Mouse (Mus musculus): ENCODE results near the gene Gcnt4. TPM values are rescaled to one million over a fixed set of nuclear protein-coding genes. Genes with fewer than 3 reads are reported as not detected.

Gcnt4 gene
- polyA plus RNA-seq, 1 experiment from 2014 or later: 0.45 TPM

- Histone ChIP-seq H3K36me3 (ENCODE audit: control insufficient read depth, insufficient read depth, low read length) (no peaks in the 10 kb centered on the region), H3K27ac (ENCODE audit: low read depth) (no peak overlapping the region), H3K4me3 (ENCODE audit: low read depth, low read length) (no peak overlapping the region), H3K4me2 (ENCODE audit: low read length) (no peak overlapping the region), H3K4me1 (replicated peaks; ENCODE audit: control insufficient read depth, insufficient read depth, low read length) (no peaks in the 10 kb centered on the region), H3K27me3 (replicated peaks; ENCODE audit: control insufficient read depth, insufficient read depth, low read length) (no peaks in the 10 kb centered on the region), H3K9ac (ENCODE audit: low read length) (no peak overlapping the region), H3K9me3 (ENCODE audit: control insufficient read depth, low read length) (no peaks in the 10 kb centered on the region)
- DNase-seq (ENCODE audit: low spot score) (peak; percentile 46), ATAC-seq (replicated peaks; ENCODE audit: low FRiP score, low TSS enrichment, low read depth) (no peak)
- 49% methylated on average over 8 of the region's 8 CpGs for WGBS
Measured at GRCm38 (mm10) chr13:96993291-96993989, 69.0 kb downstream of the Gcnt4 start.

DNA sequence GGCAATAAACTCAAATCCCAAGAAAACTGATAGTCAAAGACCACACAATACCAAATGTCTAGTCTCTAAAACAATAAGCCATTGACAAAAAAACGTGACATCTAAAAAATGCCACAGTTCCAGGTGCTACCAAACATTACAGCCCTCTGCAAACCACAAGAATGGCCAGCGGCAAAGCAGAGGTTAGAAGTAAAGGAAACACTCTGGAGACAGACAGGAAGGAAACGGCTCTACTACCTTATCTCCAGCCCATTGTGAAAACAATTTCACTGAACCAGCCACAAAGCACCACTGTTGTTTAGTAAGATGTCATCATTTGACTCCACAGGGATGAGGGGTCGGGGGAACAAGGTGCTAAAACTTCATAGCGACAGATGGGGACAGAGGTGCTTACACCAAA is 70.8 kb downstream of the Gcnt4 start:
- Histone ChIP-seq H3K4me3 (ENCODE audit: low read depth, low read length) (no peak overlapping the region), H3K4me2 (ENCODE audit: low read length) (no peak overlapping the region), H3K9me3 (ENCODE audit: control insufficient read depth, low read length) (no peaks in the 10 kb centered on the region), H3K9ac (ENCODE audit: low read length) (no peak overlapping the region), H3K27ac (ENCODE audit: low read depth) (no peak overlapping the region), H3K4me1 (replicated peaks; ENCODE audit: control insufficient read depth, insufficient read depth, low read length) (no peaks in the 10 kb centered on the region), H3K27me3 (replicated peaks; ENCODE audit: control insufficient read depth, insufficient read depth, low read length) (no peaks in the 10 kb centered on the region), H3K36me3 (ENCODE audit: control insufficient read depth, insufficient read depth, low read length) (no peaks in the 10 kb centered on the region)
- DNase-seq (ENCODE audit: low spot score) (peak; percentile 16), ATAC-seq (replicated peaks; ENCODE audit: low FRiP score, low TSS enrichment, low read depth) (no peak)
- 58% methylated on average over 5 of the region's 5 CpGs for WGBS

DNA sequence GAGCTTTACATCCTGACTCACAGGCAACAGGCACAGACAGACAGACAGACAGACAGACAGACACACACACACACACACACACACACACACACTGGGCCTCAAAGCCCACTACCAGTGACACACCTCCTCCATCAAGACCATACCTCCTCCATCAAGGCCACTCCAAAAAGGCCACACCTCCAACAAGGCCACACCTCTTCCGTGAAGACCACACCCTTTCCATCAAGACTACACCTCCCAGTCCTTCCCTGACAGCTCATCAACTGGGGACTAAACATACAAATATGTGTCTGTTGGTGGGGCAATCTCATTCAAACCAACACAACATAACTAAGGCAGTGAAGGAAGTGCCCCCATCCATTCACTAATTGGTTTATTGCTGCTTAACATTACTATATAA is 72.6 kb downstream of the Gcnt4 start:
- Histone ChIP-seq H3K27me3 (replicated peaks; ENCODE audit: control insufficient read depth, insufficient read depth, low read length) (no peaks in the 10 kb centered on the region), H3K4me1 (replicated peaks; ENCODE audit: control insufficient read depth, insufficient read depth, low read length) (no peaks in the 10 kb centered on the region), H3K4me3 (ENCODE audit: low read depth, low read length) (no peak overlapping the region), H3K4me2 (ENCODE audit: low read length) (no peak overlapping the region), H3K36me3 (ENCODE audit: control insufficient read depth, insufficient read depth, low read length) (no peaks in the 10 kb centered on the region), H3K9ac (ENCODE audit: low read length) (no peak overlapping the region), H3K9me3 (ENCODE audit: control insufficient read depth, low read length) (no peaks in the 10 kb centered on the region), H3K27ac (ENCODE audit: low read depth) (no peak overlapping the region)
- ATAC-seq (replicated peaks; ENCODE audit: low FRiP score, low TSS enrichment, low read depth) (no peak), DNase-seq (ENCODE audit: low spot score) (no peak)
- WGBS: 79% methylated on average over 1 of the region's 1 CpGs

Other genes with a start within 250 kb of the Gcnt4 start
- gene Ankrd31, start 176.4 kb upstream of the Gcnt4 start, polyA plus RNA-seq (2014; fragmentation: Nextera tagmentation; extraction: Ambion mirVana): 0.03 TPM in 2 replicates
- gene 1700029F12Rik, start 109.7 kb downstream of the Gcnt4 start, polyA plus RNA-seq (2014; fragmentation: Nextera tagmentation; extraction: Ambion mirVana): not detected in 2 replicates
- gene Fam169a, start 142.6 kb downstream of the Gcnt4 start, polyA plus RNA-seq (2014; fragmentation: Nextera tagmentation; extraction: Ambion mirVana): 5.5 and 7.0 TPM in 2 replicates
- gene Gm6169, start 174.5 kb downstream of the Gcnt4 start, polyA plus RNA-seq (2014; fragmentation: Nextera tagmentation; extraction: Ambion mirVana): 3.7 and 5.9 TPM in 2 replicates
- 31.3 and 36.9 TPM in 2 replicates for gene Gfm2, start 213.2 kb downstream of the Gcnt4 start, polyA plus RNA-seq (2014; fragmentation: Nextera tagmentation; extraction: Ambion mirVana)
- gene Nsa2, start 213.2 kb downstream of the Gcnt4 start, polyA plus RNA-seq (2014; fragmentation: Nextera tagmentation; extraction: Ambion mirVana): 80.4 TPM in 2 replicates

All from intestine, embryonic 14.5 days (tissue).